Mouse (Mus musculus) lung, postnatal 36 days (tissue): ENCODE results near the gene Ndufaf7.

ENCODE experiments used
- DNase-seq: peaks from one replicate; pipeline ENCODE4 v3.0.0; 2022; ENCODE audit warnings: mixed read lengths

The Ndufaf7 gene

GRCm38 (mm10) chr17:78966092-78966883 is 29.4 kb downstream of the Ndufaf7 start:
- peak; percentile 59 for DNase-seq

DNA sequence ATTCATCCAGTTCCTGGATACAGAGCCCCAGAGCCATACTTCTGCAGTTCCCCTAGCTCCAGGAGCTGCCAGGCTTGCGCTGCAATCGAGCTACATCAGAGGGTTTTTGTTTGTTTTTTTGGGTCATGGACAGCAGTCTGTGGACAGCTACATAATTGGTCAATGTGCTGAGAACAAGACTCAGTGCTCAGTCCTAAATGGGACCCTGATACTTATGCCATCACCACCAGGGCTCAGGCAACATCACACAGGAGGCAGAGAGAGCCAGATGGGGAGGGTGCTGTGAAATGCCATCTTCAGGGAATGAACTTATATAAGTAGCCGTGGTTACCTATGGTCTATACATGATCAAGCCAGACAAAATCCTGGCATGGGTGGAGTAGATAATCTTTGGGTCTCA is 31.6 kb downstream of the Ndufaf7 start:
- DNase-seq, result no peak

- DNase-seq, result no peak
Measured at GRCm38 (mm10) chr17:78983166-78983565, 46.2 kb downstream of the Ndufaf7 start.

GRCm38 (mm10) chr17:78983736-78984135 is 46.8 kb downstream of the Ndufaf7 start:
- DNase-seq, result no peak

DNA sequence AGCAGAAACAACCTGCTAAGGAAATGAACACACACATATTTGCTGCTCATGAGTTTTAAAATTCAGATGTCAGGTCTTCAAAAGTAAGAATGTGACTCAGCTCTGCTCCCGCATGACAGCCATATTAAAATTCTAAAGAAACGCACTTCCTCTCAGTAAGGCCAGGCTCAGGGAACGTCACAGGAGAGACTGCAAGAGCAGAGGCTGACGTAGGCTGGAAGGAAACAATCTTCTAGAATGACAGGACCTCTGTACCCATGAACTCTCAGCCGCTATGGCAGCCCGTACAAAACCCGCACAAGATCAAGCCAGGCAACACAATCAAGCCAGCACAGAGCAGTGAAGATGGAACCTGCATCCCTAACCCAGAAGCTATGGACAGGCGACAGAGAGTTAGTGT is 52.1 kb downstream of the Ndufaf7 start:
- peak; percentile 53 for DNase-seq

GRCm38 (mm10) chr17:78991549-78991948 is 54.6 kb downstream of the Ndufaf7 start:
- no peak for DNase-seq

- no peak for DNase-seq
Measured at GRCm38 (mm10) chr17:78992303-78993027, 55.5 kb downstream of the Ndufaf7 start.

DNA sequence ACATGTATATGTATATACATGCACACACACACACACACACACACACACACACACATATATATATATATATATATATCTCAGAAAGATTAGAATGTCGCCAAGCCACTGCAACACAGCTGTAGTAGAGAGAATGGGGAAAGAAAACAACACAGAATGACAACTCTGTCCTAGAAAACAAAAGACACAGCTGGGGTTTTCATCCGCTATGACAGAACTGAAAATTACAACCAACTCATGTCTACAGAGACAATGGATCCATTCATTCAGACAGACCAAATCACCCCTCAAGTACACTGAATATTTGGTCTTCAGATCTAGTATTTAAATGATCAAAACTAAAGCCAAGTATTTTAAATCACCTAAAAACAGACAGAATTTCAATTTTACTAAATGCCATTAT is 56.7 kb downstream of the Ndufaf7 start:
- DNase-seq, result no peak

- no peak for DNase-seq
Measured at GRCm38 (mm10) chr17:78994382-78994781, 57.4 kb downstream of the Ndufaf7 start.

GRCm38 (mm10) chr17:78994931-78995820 is 58.2 kb downstream of the Ndufaf7 start:
- DNase-seq, result no peak
